Mouse (Mus musculus): ENCODE data around the gene Ppil1.
"Not testable (repeated sequence)": the region's sequence is repeated elsewhere in the genome, so short reads cannot be mapped to it uniquely, and the experiment has no call there.

The Ppil1 gene

GRCm38 (mm10) chr17:29251608-29252390, 12.2 kb downstream of the Ppil1 start:
- no peak for DNase-seq (ENCODE audit: low read depth)

GRCm38 (mm10) chr17:29251006-29251405, 13.0 kb downstream of the Ppil1 start:
- DNase-seq (ENCODE audit: low read depth), result not testable (repeated sequence)

- DNase-seq (ENCODE audit: low read depth), result peak; percentile 37
Measured at GRCm38 (mm10) chr17:29249512-29249911, 14.5 kb downstream of the Ppil1 start.

- DNase-seq (ENCODE audit: low read depth), result no peak
Measured at GRCm38 (mm10) chr17:29247881-29248280, 16.1 kb downstream of the Ppil1 start.

- peak; percentile 54 for DNase-seq (ENCODE audit: low read depth)
Measured at GRCm38 (mm10) chr17:29246602-29247001, 17.4 kb downstream of the Ppil1 start.

GRCm38 (mm10) chr17:29245725-29246124, 18.3 kb downstream of the Ppil1 start:
- no peak for DNase-seq (ENCODE audit: low read depth)

GRCm38 (mm10) chr17:29244912-29245311, 19.1 kb downstream of the Ppil1 start:
- DNase-seq (ENCODE audit: low read depth), result no peak

GRCm38 (mm10) chr17:29238421-29238945, 25.5 kb downstream of the Ppil1 start:
- no peak for DNase-seq (ENCODE audit: low read depth)

GRCm38 (mm10) chr17:29237772-29238420, 26.1 kb downstream of the Ppil1 start, which contains the start of gene Cpne5:
TSS of gene Cpne5 (minus strand) at chr17:29238167.
- DNase-seq (ENCODE audit: low read depth), result no peak

- DNase-seq (ENCODE audit: low read depth), result no peak
Measured at GRCm38 (mm10) chr17:29237267-29237771, 26.7 kb downstream of the Ppil1 start.

- no peak for DNase-seq (ENCODE audit: low read depth)
Measured at GRCm38 (mm10) chr17:29236111-29236510, 27.9 kb downstream of the Ppil1 start.

- no peak for DNase-seq (ENCODE audit: low read depth)
Measured at GRCm38 (mm10) chr17:29231109-29231508, 32.9 kb downstream of the Ppil1 start.

GRCm38 (mm10) chr17:29220631-29221030, 43.4 kb downstream of the Ppil1 start:
- no peak for DNase-seq (ENCODE audit: low read depth)

- DNase-seq (ENCODE audit: low read depth), result no peak
Measured at GRCm38 (mm10) chr17:29218017-29218416, 46.0 kb downstream of the Ppil1 start.

- DNase-seq (ENCODE audit: low read depth), result no peak
Measured at GRCm38 (mm10) chr17:29216078-29216477, 47.9 kb downstream of the Ppil1 start.

GRCm38 (mm10) chr17:29214655-29215054, 49.3 kb downstream of the Ppil1 start:
- DNase-seq (ENCODE audit: low read depth), result no peak

- DNase-seq (ENCODE audit: low read depth), result no peak
Measured at GRCm38 (mm10) chr17:29214193-29214456, 49.9 kb downstream of the Ppil1 start.

GRCm38 (mm10) chr17:29213381-29214192, 50.4 kb downstream of the Ppil1 start:
- DNase-seq (ENCODE audit: low read depth), result no peak

GRCm38 (mm10) chr17:29211836-29212235, 52.1 kb downstream of the Ppil1 start:
- DNase-seq (ENCODE audit: low read depth), result no peak

GRCm38 (mm10) chr17:29210037-29210436, 53.9 kb downstream of the Ppil1 start:
- no peak for DNase-seq (ENCODE audit: low read depth)

- DNase-seq (ENCODE audit: low read depth), result no peak
Measured at GRCm38 (mm10) chr17:29206052-29206451, 57.9 kb downstream of the Ppil1 start.

GRCm38 (mm10) chr17:29202604-29203003, 61.4 kb downstream of the Ppil1 start:
- no peak for DNase-seq (ENCODE audit: low read depth)
